Mouse (Mus musculus): Measurements from ENCODE around the gene Ldlrad1.

- no peak for TF ChIP-seq CTCF (IDR thresholded peaks at IDR 0.05; ENCODE audit: borderline replicate concordance, extremely low read depth, insufficient read depth, insufficient read length)
- no peak for TF ChIP-seq POLR2A (IDR thresholded peaks at IDR 0.05; ENCODE audit: borderline replicate concordance, extremely low read depth, insufficient read depth, insufficient read length, poor library complexity, severe bottlenecking)
These were observed 40.5 kb downstream of the Ldlrad1 start for GRCm38 (mm10) chr4:107249471-107249870.
